Mouse (Mus musculus) kidney, postnatal 14 days (tissue): ENCODE results near the gene Mta2.
A peak's percentile ranks its signal among the peaks of the same experiment; 100 is the strongest.

Source experiments
- DNase-seq: peaks from one replicate; pipeline ENCODE4 v3.0.0; 2022; ENCODE audit warnings: mixed read lengths

Gene Mta2

DNA sequence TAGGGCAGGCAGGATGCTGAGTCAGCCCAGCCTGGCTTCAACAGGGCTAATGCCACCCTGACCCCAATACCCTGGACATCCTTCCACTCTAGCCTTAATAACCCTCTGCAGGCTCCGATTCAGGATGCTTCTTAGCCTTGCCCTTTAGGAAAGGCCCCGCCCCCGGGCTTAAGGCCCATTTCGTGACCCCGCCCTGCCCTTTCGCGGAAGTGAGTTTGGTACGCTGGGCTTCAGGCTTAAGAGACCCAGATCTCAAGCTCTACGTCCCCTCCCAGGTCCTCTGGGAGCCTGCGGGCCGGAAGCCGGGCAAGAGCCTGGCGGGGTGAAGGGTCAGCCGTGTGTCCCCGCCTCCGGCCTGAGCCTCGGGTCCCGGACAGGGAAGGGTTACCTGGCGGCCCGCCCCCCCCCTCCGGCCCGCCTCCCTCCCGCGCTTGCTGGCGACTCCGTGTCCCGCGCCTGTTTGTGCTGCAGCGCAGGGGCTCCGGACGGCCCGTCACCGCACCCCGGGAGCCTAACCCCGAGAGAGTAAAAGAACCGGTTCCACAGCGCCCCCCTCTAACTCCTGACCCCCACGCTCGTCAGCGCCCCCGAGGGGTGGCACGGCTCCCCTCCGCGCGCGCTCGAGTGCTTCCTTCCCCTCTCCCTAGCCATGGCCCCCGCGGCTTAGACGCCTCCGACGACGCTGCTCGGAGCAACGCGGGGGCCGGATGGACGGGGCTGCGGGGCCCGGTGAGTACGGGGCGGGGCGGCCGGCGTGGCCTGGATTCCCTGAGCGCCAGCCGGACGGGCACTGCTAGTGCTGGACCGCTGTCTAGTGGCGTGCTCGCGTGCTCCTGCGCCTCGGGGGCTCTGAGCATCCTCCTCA lies 12.2 kb upstream of the Mta2 start, which contains the start of the genes Rom1 and Eml3:
TSS of gene Rom1 (minus strand) at position 133 of the 865 bp plus-strand sequence.
TSS of gene Eml3 (plus strand) at position 329 of the 865 bp plus-strand sequence.
- DNase-seq: peak; percentile 92

DNA sequence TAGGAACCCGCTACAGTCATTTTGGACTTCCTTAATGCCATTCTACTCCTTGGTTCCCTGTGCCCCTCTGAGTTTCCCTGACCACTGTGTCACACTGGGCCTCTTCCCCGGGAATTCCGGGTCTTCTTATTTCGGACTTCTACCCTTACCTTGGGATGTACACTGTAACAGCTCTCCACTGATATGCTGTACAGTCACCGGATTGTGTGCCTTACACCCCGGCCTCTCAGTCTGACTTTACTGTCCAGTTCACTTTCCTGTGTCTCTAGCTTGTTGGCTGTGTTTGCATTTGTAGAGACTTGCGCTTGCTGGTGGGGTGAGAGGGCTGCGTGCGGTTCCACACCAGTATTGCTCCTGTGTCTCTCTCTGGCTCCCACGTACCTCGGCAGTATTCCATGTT lies 11.6 kb upstream of the Mta2 start:
- DNase-seq: no peak

DNA sequence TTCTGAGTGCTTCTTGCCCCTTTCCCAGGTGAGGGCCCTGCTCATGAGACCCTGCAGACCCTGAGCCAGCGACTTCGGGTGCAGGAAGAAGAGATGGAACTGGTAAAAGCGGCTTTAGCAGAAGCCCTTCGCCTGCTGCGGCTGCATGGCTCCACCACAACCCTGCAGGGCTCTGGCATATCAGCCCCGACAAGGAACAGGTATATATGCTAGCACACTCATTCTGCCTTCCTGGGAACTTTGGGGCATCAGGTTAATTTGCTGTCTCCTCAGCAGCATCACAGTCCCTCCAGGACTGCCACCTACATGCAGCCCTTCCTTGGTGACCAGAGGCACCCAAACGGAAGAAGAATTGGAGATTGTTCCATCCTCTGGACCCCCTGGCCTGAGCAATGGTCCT lies 10.9 kb upstream of the Mta2 start:
- no peak for DNase-seq

DNA sequence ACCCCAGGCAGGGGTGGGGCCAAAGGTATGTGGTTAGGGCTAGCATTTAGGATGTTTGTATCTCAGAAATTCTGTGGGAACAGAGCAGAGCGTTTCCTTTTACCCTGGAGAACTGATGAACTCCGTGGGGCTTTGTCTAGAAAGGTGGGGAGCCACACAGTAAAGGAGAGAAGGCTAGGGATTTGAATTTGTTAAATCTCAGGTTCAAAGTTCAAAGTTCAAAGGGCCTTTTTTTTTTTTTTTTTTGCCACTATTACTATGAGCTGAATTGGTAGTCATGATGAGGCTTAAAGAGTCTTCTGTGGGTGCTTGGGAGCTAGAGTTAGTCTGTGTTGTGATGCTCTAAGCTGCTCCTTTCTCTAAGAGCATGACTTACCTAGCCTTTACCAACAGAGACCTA lies 4.9 kb upstream of the Mta2 start:
- DNase-seq: no peak

GRCm38 (mm10) chr19:8940526-8941133 lies 1.0 kb upstream of the Mta2 start:
- DNase-seq: no peak

DNA sequence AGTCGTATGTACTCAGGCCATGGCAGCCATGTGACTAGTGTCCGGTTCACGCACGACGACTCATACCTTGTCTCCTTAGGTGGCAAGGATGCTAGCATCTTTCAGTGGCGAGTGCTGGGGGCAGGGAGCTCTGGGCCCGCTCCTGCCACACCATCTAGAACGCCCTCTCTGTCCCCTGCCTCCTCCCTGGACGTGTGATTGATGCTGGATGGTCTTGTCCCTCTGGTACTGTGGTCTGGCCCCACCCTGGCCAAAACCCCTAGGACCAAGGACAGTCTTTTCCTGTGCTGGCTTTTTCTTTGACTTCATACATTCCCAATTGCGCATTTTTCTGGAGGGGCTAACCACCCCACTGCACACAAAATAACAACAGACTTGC lies 550 bp upstream of the Mta2 start:
- DNase-seq: no peak

DNA sequence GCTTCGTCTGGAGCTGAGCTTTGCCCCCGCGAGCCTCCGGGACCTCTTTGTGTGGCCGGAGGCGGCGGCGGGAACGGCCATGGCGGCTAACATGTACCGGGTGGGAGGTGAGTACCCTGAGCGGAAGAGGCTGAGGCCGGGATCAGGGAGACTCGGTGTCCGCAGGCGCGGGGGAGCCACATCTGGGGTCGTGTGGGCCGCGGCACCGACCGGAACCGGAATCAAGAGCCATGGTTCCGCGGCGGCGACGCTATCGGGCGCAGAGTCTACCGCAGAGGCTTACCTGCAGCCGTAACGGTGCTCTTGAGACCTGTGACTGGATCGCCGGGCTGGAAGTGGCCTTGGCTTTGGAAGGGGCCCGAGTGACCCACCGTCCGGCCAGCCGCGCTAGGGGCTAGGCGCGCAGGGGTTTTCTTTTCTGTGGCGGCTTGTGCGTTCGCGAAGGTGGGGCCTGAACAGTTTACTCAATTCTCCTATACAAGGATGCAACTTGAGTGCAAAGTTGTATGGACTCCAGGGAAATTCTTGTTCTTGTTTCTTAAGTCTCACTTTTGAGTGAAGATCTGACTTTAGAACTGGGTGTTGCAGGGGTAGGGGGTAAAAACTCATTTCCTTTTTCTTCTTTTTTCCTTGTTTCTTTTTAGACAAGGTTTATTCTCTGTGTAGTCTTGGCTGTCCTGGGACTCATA lies 745 bp downstream of the Mta2 start:
- peak; percentile 75 for DNase-seq

DNA sequence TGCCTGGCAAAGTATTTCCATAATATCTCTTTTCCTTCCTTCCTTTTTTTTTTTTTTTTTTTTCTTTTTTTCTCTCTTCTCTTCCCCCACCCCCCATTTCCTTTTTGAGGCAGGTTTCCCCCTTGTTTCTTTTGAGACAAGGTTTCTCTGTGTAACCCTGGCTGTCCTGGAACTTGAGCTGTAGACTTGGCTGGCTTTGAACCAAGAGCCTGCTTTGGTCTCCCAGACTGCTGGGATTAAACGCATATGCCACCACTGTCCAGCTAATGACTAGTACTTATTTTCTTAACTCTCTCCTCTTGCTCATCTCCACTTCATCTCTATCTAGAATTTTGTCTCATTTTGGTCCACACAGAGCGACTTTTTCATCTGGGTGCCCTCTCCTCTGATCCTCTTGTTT lies 1.4 kb downstream of the Mta2 start:
- DNase-seq: no peak

GRCm38 (mm10) chr19:8944062-8944461 lies 2.4 kb downstream of the Mta2 start:
- peak; percentile 49 for DNase-seq

DNA sequence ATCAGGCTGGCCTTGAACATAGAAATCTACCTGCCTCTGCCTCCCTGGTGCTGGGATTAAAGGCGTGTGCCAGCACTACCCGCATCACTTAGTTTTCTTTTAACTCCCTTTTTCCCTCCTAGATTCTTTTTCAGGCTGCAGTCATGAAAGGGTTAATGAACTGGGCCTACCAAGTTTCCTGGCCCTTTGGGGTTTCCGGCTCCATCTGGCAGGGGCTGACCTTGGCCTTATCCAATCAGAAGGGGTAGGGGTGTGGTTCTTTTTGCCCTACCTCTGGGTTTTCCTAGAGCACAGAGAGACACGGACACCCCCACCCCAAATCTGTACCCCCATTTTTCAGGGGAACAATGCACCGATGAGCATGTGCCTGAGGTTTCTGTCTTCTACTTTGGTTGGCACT lies 3.1 kb downstream of the Mta2 start:
- peak; percentile 88 for DNase-seq

- no peak for DNase-seq
These were observed 3.6 kb downstream of the Mta2 start for GRCm38 (mm10) chr19:8945251-8945650.

DNA sequence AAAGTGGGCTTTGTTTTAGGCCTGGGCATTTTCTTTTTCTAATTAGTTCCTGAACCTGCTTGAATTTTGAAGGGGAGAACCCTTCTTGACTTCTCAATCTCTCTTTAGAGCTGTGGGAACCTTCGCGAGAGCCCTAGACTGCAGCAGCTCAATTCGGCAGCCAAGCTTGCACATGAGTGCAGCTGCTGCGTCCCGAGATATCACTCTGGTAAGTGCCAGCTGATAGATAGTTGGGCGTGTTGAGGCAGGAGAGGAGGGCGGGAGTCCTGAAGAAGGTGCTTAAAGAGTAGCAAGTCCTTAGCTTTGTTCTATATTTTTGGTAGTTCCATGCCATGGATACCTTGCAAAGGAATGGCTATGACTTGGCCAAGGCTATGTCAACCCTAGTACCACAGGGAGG lies 5.3 kb downstream of the Mta2 start:
- no peak for DNase-seq

- no peak for DNase-seq
These were observed 8.5 kb downstream of the Mta2 start for GRCm38 (mm10) chr19:8950190-8950589.

DNA sequence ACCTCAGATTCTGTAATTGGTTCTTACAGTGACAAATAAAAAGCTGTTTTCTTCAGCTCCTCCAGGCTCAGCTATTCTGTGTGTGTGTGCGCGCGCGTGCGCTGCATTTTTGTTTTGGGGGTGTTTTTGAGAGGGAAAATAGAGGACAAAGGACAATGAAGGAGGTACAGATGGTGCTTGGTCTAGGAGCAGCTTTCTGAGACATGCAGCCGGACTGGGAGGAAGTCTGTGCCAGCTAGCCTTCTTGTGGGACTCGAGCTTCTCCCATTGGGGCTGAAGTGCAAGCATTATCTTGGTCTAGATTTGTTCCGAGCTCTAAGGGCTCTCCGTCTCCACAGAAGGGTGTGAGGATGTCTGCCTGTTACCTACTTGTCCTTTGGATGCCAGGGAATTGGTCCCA lies 10.6 kb downstream of the Mta2 start:
- DNase-seq: no peak

- peak; percentile 95 for DNase-seq
These were observed 11.7 kb downstream of the Mta2 start, which contains the start of gene Tut1 for GRCm38 (mm10) chr19:8953135-8954039. TSS of gene Tut1 (plus strand) at chr19:8953847.

- DNase-seq: no peak
These were observed 12.5 kb downstream of the Mta2 start for GRCm38 (mm10) chr19:8954171-8954570.

- DNase-seq: no peak
These were observed 20.6 kb downstream of the Mta2 start for GRCm38 (mm10) chr19:8962256-8962655.

- no peak for DNase-seq
These were observed 23.4 kb downstream of the Mta2 start for GRCm38 (mm10) chr19:8965075-8965474.

DNA sequence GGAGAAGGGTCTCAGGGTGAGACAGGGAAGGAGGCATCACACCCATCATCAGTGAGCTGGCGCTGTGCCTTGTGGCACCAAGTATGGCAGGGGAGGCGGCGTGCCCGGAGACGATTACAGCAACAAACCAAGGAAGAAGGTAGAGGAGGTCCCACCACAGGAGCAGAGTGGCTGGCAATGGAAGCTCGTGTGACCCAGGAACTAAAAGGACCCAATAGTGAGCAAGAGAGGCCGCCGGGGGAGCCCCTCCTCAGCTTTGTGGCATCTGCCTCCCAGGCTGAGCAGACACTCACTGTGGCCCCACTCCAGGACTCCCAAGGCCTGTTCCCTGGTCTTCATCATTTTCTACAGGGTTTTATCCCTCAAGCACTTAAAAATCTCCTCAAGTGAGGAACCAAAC lies 24.1 kb downstream of the Mta2 start:
- peak; percentile 31 for DNase-seq

- DNase-seq: peak; percentile 34
These were observed 24.5 kb downstream of the Mta2 start for GRCm38 (mm10) chr19:8966198-8966589.

GRCm38 (mm10) chr19:8966590-8967372 lies 25.1 kb downstream of the Mta2 start, which contains the start of gene Eef1g:
TSS of gene Eef1g (plus strand) at chr19:8967041.
- peak; percentile 100 for DNase-seq

- DNase-seq: no peak
These were observed 25.7 kb downstream of the Mta2 start for GRCm38 (mm10) chr19:8967373-8967743.
